Mouse (Mus musculus) intestine, postnatal 0 days (tissue): Measurements from ENCODE around the gene Rhox2e. TPM values are rescaled to one million over a fixed set of nuclear protein-coding genes. Genes with fewer than 3 reads are reported as not detected.
"Not testable (repeated sequence)": the region's sequence is repeated elsewhere in the genome, so short reads cannot be mapped to it uniquely, and the experiment has no call there.

Experiments
- ATAC-seq: fragments of 200-750 bp; cut with Nextera tagmentation; 2 replicates; pipeline ENCODE4 v1.8.0; 2017; ENCODE audit warnings: mild to moderate bottlenecking, moderate TSS enrichment, moderate library complexity
- H3K27ac ChIP-seq: fragments of 300-500 bp; sonication (generic); 2 replicates; pipeline ENCODE4 v1.5.1; 2014; ENCODE audit warnings: mild to moderate bottlenecking, low read depth, low read length, moderate library complexity
- H3K27me3 ChIP-seq: fragments of 300-500 bp; sonication (generic); replicated peaks from 2 replicates; pipeline ENCODE4 v1.6.1; 2014; ENCODE audit warnings: low read length, mixed read lengths; ENCODE audit not compliant: control insufficient read depth, insufficient read depth
- H3K36me3 ChIP-seq: fragments of 300-500 bp; sonication (generic); 2 replicates; pipeline ENCODE4 v1.6.1; 2014; ENCODE audit warnings: mild to moderate bottlenecking, moderate library complexity; ENCODE audit not compliant: control insufficient read depth, insufficient read depth
- H3K4me1 ChIP-seq: fragments of 300-500 bp; sonication (generic); replicated peaks from 2 replicates; pipeline ENCODE4 v1.6.1; 2014; ENCODE audit warnings: antibody characterized with exemption, low read length, mixed read lengths; ENCODE audit not compliant: control insufficient read depth, insufficient read depth
- H3K4me2 ChIP-seq: fragments of 300-500 bp; sonication (generic); replicated peaks from 2 replicates; pipeline ENCODE4 v1.6.1; 2014; ENCODE audit warnings: low read depth, mild to moderate bottlenecking, moderate library complexity
- H3K4me3 ChIP-seq: fragments of 300-500 bp; sonication (generic); 2 replicates; pipeline ENCODE4 v1.5.1; 2014; ENCODE audit warnings: low read depth, low read length
- H3K9ac ChIP-seq: fragments of 300-500 bp; sonication (generic); 2 replicates; pipeline ENCODE4 v1.6.1; 2014; ENCODE audit warnings: mild to moderate bottlenecking, low read depth, low read length
- H3K9me3 ChIP-seq: fragments of 300-500 bp; sonication (generic); 2 replicates; pipeline ENCODE4 v1.6.1; 2016; ENCODE audit warnings: mixed run types; ENCODE audit not compliant: control insufficient read depth
- WGBS: fragments of 180-500 bp; shearing (Covaris S2); extraction: QIAGEN DNeasy Blood & Tissue Kit; methylation state at CpG from one replicate; pipeline ENCODE4 v1.1.7; 2014; 5-methylcytosine and 5-hydroxymethylcytosine counted together
- polyA plus RNA-seq: library from polyadenylated mRNA; unstranded; fragments of >200 nt; fragmentation: Nextera tagmentation; extraction: Ambion mirVana; gene quantifications from 2 replicates; pipeline ENCODE4 v1.2.1, GENCODE M21; 2015

Rhox2e gene
- not detected in 2 replicates for polyA plus RNA-seq

DNA sequence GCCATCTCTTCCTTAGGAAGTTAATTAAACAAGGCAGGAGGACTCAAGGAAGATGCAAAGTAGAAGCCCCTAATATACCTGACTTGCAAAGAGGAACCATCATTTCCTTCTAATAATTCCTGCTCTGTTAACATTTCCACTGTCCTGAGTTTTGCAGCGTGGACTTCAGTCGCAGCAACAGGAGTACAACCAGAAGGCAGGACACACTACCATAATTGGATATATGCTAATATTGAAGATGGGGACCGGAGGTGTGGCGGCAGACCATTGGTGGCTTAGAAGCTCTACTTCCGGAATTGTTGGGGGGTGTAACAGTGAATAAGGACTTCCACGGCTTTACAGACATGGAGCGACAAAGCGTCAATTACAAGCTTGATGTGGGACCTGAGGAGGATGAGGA, at the start of gene Rhox2e:
Gene Rhox2e (plus strand): TSS at position 301 of the 400 bp plus-strand sequence.
- not testable (repeated sequence) for ATAC-seq, H3K9me3 ChIP-seq, H3K4me3 ChIP-seq, H3K9ac ChIP-seq, H3K27me3 ChIP-seq, H3K4me2 ChIP-seq, H3K4me1 ChIP-seq, H3K27ac ChIP-seq, H3K36me3 ChIP-seq
- WGBS, result 93% methylated on average over 2 of the region's 8 CpGs

DNA sequence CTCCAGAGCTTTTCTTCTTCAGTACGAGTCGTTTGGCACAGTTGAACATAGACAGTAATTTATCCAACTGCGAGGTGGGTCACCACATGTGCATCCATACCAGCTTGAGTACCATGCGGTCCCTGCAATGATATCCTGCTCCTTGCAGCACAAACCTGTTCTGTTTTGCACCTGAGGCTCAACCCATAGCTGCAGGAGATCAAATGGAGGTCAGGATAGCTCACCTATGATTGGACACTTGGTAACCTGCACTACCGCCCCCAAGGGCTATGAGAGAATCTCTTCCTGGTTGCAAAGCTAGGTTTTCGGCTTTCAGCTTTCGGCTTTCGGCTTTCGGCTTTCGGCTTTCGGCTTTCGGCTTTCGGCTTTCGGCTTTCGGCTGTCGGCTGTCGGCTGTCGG, 16.2 kb upstream of the Rhox2e start, which contains the start of gene Rhox4d:
Gene Rhox4d (plus strand): TSS at position 301 of the 400 bp plus-strand sequence.
- H3K9ac ChIP-seq, H3K36me3 ChIP-seq, H3K27me3 ChIP-seq, H3K4me1 ChIP-seq, H3K9me3 ChIP-seq, H3K4me3 ChIP-seq, H3K4me2 ChIP-seq, H3K27ac ChIP-seq, ATAC-seq: not testable (repeated sequence)
- 93% methylated on average over 16 of the region's 18 CpGs for whole genome bisulfite sequencing

- not testable (repeated sequence) for H3K36me3 ChIP-seq, H3K4me3 ChIP-seq, H3K9ac ChIP-seq, H3K4me2 ChIP-seq, H3K27ac ChIP-seq, H3K9me3 ChIP-seq, ATAC-seq, H3K27me3 ChIP-seq, H3K4me1 ChIP-seq
- WGBS, result no CpG with 5 or more reads among the region's 4 CpGs
Observed at GRCm38 (mm10) chrX:37541719-37542118, 11.5 kb downstream of the Rhox2e start, which contains the start of gene Rhox3e. Gene Rhox3e (plus strand): TSS chrX:37542019.

DNA sequence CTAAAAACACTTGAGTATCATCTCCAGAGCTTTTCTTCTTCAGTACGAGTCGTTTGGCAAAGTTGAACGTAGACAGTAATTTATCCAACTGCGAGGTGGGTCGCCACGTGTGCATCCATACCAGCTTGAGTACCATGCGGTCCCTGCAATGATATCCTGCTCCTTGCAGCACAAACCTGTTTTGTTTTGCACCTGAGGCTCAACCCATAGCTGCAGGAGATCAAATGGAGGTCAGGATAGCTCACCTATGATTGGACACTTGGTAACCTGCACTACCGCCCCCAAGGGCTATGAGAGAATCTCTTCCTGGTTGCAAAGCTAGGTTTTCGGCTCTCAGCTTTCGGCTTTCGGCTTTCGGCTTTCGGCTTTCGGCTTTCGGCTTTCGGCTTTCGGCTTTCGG, 26.9 kb downstream of the Rhox2e start, which contains the start of gene Rhox4e:
Gene Rhox4e (plus strand): TSS at position 301 of the 400 bp plus-strand sequence.
- ATAC-seq, H3K4me3 ChIP-seq, H3K27ac ChIP-seq, H3K9me3 ChIP-seq, H3K9ac ChIP-seq, H3K36me3 ChIP-seq, H3K4me2 ChIP-seq, H3K27me3 ChIP-seq, H3K4me1 ChIP-seq: not testable (repeated sequence)
- WGBS, result 90% methylated on average over 10 of the region's 18 CpGs

DNA sequence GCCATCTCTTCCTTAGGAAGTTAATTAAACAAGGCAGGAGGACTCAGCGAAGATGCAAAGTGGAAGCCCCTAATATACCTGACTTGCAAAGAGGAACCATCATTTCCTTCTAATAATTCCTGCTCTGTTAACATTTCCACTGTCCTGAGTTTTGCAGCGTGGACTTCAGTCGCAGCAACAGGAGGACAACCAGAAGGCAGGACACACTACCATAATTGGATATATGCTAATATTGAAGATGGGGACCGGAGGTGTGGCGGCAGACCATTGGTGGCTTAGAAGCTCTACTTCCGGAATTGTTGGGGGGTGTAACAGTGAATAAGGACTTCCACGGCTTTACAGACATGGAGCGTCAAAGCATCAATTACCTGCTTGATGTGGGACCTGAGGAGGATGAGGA, 40.9 kb downstream of the Rhox2e start, which contains the start of gene Rhox2f:
Gene Rhox2f (plus strand): TSS at position 301 of the 400 bp plus-strand sequence.
- ATAC-seq, H3K9ac ChIP-seq, H3K27me3 ChIP-seq, H3K4me1 ChIP-seq, H3K27ac ChIP-seq, H3K4me2 ChIP-seq, H3K4me3 ChIP-seq, H3K36me3 ChIP-seq, H3K9me3 ChIP-seq: not testable (repeated sequence)
- 92% methylated on average over 5 of the region's 8 CpGs for WGBS

- H3K27ac ChIP-seq, H3K4me1 ChIP-seq, H3K9me3 ChIP-seq, H3K4me2 ChIP-seq, H3K36me3 ChIP-seq, H3K4me3 ChIP-seq, H3K9ac ChIP-seq, ATAC-seq, H3K27me3 ChIP-seq: not testable (repeated sequence)
- WGBS, result 65% methylated on average over 2 of the region's 2 CpGs
Observed at GRCm38 (mm10) chrX:37572638-37573037, 42.4 kb downstream of the Rhox2e start.

DNA sequence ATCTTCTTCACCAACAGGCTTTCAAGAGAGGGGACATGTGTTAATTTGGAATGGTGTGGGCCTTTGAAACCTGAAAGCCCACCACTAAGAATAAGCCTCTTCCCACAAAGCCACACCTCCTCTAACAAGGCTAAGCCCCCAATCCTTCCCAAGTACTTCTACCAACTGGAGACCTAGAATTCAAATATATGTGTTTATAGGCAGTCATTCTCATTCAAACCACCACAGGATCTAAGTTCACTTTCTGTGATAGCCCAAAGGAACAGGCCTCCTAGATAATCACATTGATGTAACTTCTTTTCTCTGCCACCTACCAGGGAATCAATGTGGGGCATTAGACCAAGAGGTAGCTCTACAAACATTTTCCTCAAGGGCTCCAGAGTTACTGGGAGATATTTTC, 50.4 kb downstream of the Rhox2e start, which contains the start of gene Rhox3f:
Gene Rhox3f (plus strand): TSS at position 301 of the 400 bp plus-strand sequence.
- ATAC-seq, H3K27me3 ChIP-seq, H3K4me1 ChIP-seq, H3K4me2 ChIP-seq, H3K9me3 ChIP-seq, H3K27ac ChIP-seq, H3K9ac ChIP-seq, H3K4me3 ChIP-seq, H3K36me3 ChIP-seq: not testable (repeated sequence)

Other genes with a start within 250 kb of the Rhox2e start
- gene Rhox3a2, start 150.4 kb upstream of the Rhox2e start, polyA plus RNA-seq, result not detected in 2 replicates
- not detected in 2 replicates for gene Rhox4a2, start 139.6 kb upstream of the Rhox2e start, polyA plus RNA-seq
- gene Rhox2b, start 118.4 kb upstream of the Rhox2e start, polyA plus RNA-seq, result not detected in 2 replicates
- not detected in 2 replicates for gene Rhox4b, start 98.0 kb upstream of the Rhox2e start, polyA plus RNA-seq
- not detected in 2 replicates for gene Rhox2c, start 76.8 kb upstream of the Rhox2e start, polyA plus RNA-seq
- gene Rhox3c, start 71.9 kb upstream of the Rhox2e start, polyA plus RNA-seq, result not detected in 2 replicates
- not detected in 2 replicates for gene Rhox4c, start 50.1 kb upstream of the Rhox2e start, polyA plus RNA-seq
- not detected in 2 replicates for gene Rhox2d, start 37.0 kb upstream of the Rhox2e start, polyA plus RNA-seq
- gene Rhox4d, start 16.1 kb upstream of the Rhox2e start, polyA plus RNA-seq, result not detected in 2 replicates
- not detected in 2 replicates for gene Rhox3e, start 11.6 kb downstream of the Rhox2e start, polyA plus RNA-seq
- not detected in 2 replicates for gene Rhox4e, start 27.0 kb downstream of the Rhox2e start, polyA plus RNA-seq
- not detected in 2 replicates for gene Rhox2f, start 41.0 kb downstream of the Rhox2e start, polyA plus RNA-seq
- not detected in 2 replicates for gene Rhox3f, start 50.5 kb downstream of the Rhox2e start, polyA plus RNA-seq
- gene Rhox4f, start 77.3 kb downstream of the Rhox2e start, polyA plus RNA-seq, result not detected in 2 replicates
- not detected in 2 replicates for gene Rhox3g, start 98.2 kb downstream of the Rhox2e start, polyA plus RNA-seq
- gene Rhox2g, start 113.0 kb downstream of the Rhox2e start, polyA plus RNA-seq, result not detected in 2 replicates
- gene Rhox4g, start 120.9 kb downstream of the Rhox2e start, polyA plus RNA-seq, result not detected in 2 replicates
- not detected in 2 replicates for gene Rhox3h, start 138.3 kb downstream of the Rhox2e start, polyA plus RNA-seq
- gene Rhox2h, start 142.8 kb downstream of the Rhox2e start, polyA plus RNA-seq, result not detected in 2 replicates